Mouse (Mus musculus) E14TG2a.4 (cell line): ENCODE data around the gene Ciao1.

Experiments
- CTCF ChIP-seq: conservative IDR thresholded peaks from 2 replicates; pipeline ENCODE4 v1.5.1; 2014; ENCODE audit warnings: low read length
- NANOG ChIP-seq: IDR thresholded peaks from 2 replicates; pipeline ENCODE4 v1.6.1; 2014; ENCODE audit warnings: borderline replicate concordance, low read length, mixed read lengths

- no peak for TF ChIP-seq CTCF
- no peak for TF ChIP-seq NANOG
These were observed 853 bp upstream of the Ciao1 start for GRCm38 (mm10) chr2:127248334-127249004.
